Mouse (Mus musculus): Measurements from ENCODE around the gene Ldb2. TPM values are rescaled to one million over a fixed set of nuclear protein-coding genes. Genes with fewer than 3 reads are reported as not detected.

Gene Ldb2
- polyA plus RNA-seq, 2 experiments: 59.5 to 64.4 TPM

DNA sequence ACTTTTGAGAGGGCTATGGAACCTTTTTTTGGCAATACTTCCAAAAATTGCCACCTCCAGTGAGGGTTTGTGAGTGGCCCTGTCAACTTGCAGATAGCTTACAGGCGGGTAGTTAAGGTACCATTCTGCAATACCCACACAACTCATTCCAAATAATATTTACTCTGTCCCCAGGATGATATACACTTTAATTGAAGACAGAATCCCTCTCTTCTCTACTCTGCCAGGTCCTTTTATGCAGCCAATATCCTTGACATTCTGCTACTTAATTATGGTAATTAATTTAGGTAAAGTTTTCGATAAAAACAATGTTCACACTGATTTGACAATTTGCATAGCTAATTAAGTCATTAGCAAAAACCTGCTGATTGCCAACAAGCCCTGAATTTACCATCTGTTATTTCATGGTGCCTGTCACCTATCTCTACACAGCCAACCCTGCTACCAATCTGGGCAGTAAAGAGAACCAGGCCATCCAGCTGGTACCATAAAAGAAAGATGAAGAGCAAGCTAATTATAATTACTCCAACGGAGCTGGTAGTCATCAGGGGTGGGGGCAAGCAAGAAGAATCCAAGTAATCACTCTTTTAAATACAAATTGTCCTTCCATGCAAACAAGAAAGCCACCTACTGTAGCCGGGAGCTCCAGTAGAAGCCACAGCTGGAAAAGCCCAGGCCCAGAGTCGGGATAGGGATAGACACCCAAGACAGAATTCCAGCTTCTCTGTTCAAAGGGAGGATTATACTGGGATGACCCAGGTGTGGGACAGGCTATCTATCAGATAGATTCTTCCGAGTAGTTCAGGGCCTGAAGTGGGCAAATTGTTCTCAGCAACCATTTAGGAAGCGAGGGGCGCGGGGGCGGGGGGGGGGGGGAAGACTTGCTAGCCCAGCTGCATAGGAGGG is 325.4 kb downstream of the Ldb2 start:
- WGBS: 70% methylated on average over 10 of the region's 10 CpGs
- no peak for TF ChIP-seq POLR2A (IDR thresholded peaks at IDR 0.05; ENCODE audit: borderline replicate concordance, extremely low read depth, insufficient read depth, insufficient read length)
- Histone ChIP-seq H3K4me1 (ENCODE audit: control insufficient read depth, insufficient read depth, low read length) (no peaks in the 10 kb centered on the region), H3K27me3 (ENCODE audit: control insufficient read depth, insufficient read depth, low read length) (no peaks in the 10 kb centered on the region), H3K36me3 (ENCODE audit: control insufficient read depth, insufficient read depth, low read length) (peaks cover 3% of the 10 kb centered on the region; the same call in 1 of the 2 replicates), H3K9me3 (ENCODE audit: control insufficient read depth, low read length) (no peaks in the 10 kb centered on the region), H3K9ac (ENCODE audit: low read depth, low read length, severe bottlenecking) (no peak overlapping the region), H3K27ac (replicated peaks; ENCODE audit: low read depth, low read length) (no peak overlapping the region), H3K4me2 (replicated peaks; ENCODE audit: low read depth, low read length, severe bottlenecking) (no peak overlapping the region), H3K4me3 (replicated peaks; ENCODE audit: low read length) (no peak overlapping the region)
- DNase-seq (ENCODE audit: low spot score) (no peak), ATAC-seq (ENCODE audit: low FRiP score, low read depth) (no peak)

DNA sequence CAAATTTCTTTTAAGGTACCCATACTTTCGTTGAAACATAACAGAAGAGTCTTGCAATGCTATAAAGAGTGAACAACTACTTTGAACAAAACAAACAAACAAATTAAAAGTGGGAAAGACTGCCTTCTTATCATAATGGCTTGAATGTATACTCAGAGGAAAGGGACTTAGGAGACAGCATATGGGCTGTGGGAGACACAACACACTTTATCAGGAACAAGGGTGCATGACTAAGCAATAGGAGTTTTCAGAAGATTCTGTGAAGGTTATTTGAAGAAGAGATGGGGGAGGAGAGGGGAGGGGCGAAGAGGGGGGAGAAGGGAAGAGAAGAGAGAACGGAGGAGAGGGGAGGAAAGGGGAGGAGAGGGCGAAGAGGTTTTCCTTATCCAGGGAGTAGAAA is 334.2 kb downstream of the Ldb2 start:
- no peaks in the 10 kb centered on the region for H3K27me3 ChIP-seq (ENCODE audit: control insufficient read depth, insufficient read depth, low read length)
- 71% methylated on average over 4 of the region's 4 CpGs for WGBS
- DNase-seq (ENCODE audit: low spot score): no peak
- no peak overlapping the region for H3K4me2 ChIP-seq (replicated peaks; ENCODE audit: low read depth, low read length, severe bottlenecking)
- no peak for TF ChIP-seq POLR2A (IDR thresholded peaks at IDR 0.05; ENCODE audit: borderline replicate concordance, extremely low read depth, insufficient read depth, insufficient read length)
- no peaks in the 10 kb centered on the region for H3K4me1 ChIP-seq (ENCODE audit: control insufficient read depth, insufficient read depth, low read length)
- no peak overlapping the region for H3K4me3 ChIP-seq (replicated peaks; ENCODE audit: low read length)
- H3K27ac ChIP-seq (replicated peaks; ENCODE audit: low read depth, low read length): no peak overlapping the region
- no peaks in the 10 kb centered on the region for H3K36me3 ChIP-seq (ENCODE audit: control insufficient read depth, insufficient read depth, low read length)
- no peak overlapping the region for H3K9ac ChIP-seq (ENCODE audit: low read depth, low read length, severe bottlenecking)
- H3K9me3 ChIP-seq (ENCODE audit: control insufficient read depth, low read length): no peaks in the 10 kb centered on the region
- no peak for ATAC-seq (ENCODE audit: low FRiP score, low read depth)

Measured in limb, embryonic 14.5 days (tissue).